Mouse (Mus musculus): ENCODE measurements around the gene Celf6.

The Celf6 gene

DNA sequence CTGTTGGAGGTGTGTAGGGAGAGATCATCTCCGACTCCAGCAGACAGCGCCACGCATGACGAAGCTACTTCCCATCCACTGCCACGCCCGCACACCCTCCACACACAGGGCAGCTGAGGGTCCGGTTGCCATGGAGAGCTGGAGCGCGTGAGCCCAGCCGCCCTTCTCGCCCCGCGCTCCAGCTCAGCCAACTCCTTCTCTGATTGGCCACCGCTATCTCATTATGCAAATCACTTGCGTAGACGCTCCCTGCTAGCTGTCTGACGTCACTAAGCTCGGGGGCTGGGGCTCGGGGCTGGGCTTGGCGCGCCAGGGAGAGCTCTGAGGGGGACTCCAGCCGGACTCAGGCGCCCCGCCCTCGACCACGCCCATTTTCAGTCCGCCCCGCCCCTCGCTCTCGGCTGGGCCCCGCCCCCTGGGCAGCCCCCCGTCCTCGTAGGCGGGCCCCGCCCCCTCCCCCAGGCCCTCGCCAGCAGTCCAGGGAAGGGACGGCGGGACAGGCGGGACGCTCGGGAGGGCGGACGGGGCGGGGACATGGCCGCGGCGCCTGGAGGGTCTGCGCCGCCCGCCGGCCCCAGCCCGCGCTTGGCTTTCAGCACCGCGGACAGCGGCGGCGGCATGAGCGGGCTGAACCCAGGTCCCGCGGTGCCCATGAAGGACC lies at the start of gene Celf6:
Gene Celf6 (plus strand): TSS at position 74 of the 661 bp plus-strand sequence.
- peak; percentile 94 for DNase-seq

DNA sequence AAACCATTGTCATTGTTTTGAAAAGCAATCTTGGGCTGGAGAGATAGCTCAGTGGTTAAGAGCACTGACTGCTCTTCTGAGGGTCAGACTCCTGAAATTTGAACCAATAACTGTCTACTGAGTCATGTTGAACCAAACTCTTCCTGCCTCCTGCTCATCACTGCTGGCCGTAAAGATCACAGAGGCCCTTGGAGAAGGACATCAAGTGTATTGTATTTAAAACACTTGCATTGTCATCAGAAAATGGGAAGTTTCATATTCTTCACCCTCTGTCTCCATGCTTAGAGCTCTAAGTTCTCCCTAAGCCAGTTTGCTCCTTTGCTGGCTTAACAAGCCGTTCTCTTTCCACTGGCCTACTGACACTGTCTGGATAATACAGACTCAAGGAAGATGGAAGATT lies 49.4 kb upstream of the Celf6 start:
- DNase-seq, result no peak

GRCm38 (mm10) chr9:59531645-59532044 lies 46.1 kb upstream of the Celf6 start:
- no peak for DNase-seq

DNA sequence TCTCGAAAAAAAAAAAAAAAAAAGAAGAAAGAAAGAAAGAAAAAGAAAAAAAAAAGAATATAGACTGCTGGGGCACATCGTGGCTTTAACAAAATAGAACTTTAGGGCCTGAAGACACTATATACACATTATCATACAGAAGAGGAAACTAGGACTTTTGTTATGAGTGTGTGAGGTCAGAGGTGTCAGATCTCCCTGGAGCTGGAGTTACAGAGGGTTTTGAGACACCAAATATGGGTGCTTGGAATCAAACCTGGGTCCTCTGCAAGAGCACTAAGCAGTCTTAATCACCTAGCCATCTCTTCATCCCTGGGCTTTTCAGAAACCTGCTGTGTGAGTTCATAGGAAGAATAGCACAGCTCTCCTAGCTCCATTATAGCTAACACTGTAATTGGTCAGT lies 44.3 kb upstream of the Celf6 start:
- DNase-seq, result no peak

DNA sequence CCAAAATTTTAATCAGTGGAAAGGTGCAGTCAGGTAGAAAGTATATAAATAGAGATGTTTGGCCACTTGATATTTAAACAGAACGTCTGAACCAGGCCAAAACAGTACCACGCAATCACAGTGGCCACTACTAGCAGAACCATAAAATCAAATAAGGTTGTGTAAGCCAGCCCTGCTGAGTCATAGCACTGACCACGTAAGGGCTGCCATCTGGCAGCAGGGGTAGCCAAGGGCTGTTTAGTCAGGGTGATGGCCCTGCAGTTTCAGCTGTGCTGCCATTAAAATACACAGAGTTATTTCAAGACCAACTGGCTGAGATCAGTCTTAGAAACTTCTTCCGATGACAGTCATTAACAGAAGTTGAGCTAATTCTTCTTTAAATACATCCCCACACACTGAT lies 43.8 kb upstream of the Celf6 start:
- DNase-seq, result no peak

DNA sequence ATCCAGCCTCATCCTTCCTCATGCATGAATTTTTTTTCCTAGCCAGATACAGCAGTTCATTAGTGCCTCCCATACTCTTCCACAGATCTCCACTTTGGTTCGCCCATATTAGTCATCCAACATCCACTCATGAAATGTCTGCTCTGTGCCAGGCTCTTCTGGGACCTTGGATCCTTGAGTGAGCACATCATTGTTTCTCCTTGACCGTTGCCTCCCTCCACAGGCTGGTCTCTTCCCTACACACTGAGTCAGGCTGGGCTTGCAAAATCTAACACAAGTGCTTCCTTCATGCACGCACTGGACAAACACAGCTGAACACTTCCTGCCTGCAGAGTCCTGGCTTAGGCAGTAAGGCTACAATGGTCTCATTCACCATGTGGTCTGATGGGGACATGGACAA lies 40.1 kb upstream of the Celf6 start:
- DNase-seq, result peak; percentile 72

- peak; percentile 83 for DNase-seq
These were observed 38.1 kb upstream of the Celf6 start, which contains the start of the genes Hexa and Tmem202 for GRCm38 (mm10) chr9:59539441-59540137. TSS of gene Hexa (plus strand) at chr9:59539540. TSS of gene Tmem202 (minus strand) at chr9:59539847.

DNA sequence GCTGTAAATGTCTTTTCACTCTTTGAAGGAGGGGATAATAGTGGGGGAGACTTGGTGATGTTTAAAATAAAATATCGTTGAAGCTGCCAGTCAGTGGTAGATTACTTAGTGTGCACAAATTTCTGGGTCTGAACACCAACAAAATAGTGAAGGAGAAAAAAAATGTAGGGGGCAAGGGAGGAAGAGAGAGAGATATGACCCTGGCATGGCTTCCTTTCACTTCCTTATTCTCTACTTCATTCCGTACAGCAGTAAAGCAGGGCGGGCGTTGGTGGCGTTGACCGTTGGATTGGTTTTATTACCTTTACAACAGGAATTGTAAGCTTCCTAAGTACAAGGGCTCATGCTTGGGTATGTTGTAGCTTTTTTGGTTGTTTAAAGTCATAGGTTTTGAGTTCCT lies 36.1 kb upstream of the Celf6 start:
- DNase-seq, result no peak

DNA sequence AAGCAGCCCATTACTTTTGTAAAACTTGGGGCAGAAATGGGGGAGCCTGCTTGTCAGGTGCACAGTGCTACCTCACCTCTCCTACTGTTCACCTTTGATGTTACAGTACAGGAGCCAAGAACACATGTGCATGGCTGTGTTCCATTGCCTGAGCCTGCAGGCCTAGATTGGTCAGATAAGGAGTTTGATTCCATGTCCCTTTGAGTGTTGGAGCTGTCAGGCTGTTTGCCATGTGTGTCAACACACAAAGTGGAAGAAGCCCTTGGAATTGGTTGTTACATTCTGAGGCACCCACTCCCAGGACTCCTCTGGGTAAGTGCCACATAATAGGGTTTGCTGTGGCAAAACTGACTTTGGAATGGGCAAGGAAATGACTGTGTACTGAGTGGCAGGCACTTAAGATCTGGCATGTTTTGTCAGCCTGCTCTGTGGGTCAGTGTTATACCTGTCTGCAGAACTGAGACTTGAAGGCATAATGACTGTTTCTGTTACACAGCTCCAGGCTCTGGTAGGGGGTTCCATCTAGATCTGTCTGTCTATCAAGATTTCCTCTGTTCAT lies 34.9 kb upstream of the Celf6 start:
- DNase-seq, result no peak

DNA sequence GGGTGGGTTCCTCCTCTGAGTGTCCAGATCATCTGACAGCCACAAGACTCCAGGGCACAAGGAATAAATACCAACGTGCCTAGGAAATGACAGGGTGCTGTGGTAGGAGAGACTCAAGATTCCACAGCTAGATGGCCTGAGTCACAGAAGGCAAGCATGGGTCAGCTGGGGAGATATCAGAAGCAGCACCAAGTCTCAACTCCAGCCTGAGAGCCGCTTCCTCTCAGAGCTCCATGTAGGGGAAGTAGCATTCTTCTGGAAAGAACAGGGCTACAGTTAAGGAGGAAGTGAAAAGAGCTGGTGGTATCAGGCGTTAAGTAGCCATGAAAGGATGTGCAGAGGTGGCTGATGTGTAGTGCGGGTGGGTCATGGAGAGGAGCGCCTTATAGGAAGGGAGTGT lies 33.0 kb upstream of the Celf6 start:
- DNase-seq, result no peak

GRCm38 (mm10) chr9:59547869-59548268 lies 29.8 kb upstream of the Celf6 start:
- DNase-seq, result no peak

GRCm38 (mm10) chr9:59548961-59549487 lies 28.7 kb upstream of the Celf6 start:
- DNase-seq, result no peak

DNA sequence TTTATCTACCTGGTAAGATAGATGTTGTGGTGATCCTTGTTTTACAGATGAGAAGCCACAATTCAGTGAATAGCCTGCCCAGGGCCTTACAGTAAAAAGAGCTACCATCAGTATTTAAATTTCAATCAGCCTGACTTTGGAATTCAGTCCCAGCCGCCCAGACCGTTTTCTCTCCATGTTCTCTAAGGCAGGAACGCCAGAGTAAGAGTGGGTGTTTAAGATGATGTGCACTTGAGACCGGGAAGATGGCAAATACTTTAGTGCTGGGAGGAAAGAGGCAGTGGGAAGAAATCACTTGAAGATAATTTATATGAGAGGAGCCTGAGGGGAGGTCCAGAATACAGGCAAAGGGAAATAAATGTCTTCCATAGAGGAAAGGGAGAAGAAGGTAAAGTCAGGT lies 27.6 kb upstream of the Celf6 start:
- no peak for DNase-seq

GRCm38 (mm10) chr9:59551017-59551416 lies 26.7 kb upstream of the Celf6 start:
- no peak for DNase-seq

- DNase-seq, result peak; percentile 66
These were observed 26.1 kb upstream of the Celf6 start for GRCm38 (mm10) chr9:59551620-59552031.

GRCm38 (mm10) chr9:59552610-59553009 lies 25.1 kb upstream of the Celf6 start:
- peak; percentile 48 for DNase-seq

- DNase-seq, result no peak
These were observed 24.0 kb upstream of the Celf6 start for GRCm38 (mm10) chr9:59553719-59554118.

- peak; percentile 65 for DNase-seq
These were observed 12.1 kb upstream of the Celf6 start for GRCm38 (mm10) chr9:59565600-59565999.

GRCm38 (mm10) chr9:59567111-59567510 lies 10.6 kb upstream of the Celf6 start:
- DNase-seq, result no peak

DNA sequence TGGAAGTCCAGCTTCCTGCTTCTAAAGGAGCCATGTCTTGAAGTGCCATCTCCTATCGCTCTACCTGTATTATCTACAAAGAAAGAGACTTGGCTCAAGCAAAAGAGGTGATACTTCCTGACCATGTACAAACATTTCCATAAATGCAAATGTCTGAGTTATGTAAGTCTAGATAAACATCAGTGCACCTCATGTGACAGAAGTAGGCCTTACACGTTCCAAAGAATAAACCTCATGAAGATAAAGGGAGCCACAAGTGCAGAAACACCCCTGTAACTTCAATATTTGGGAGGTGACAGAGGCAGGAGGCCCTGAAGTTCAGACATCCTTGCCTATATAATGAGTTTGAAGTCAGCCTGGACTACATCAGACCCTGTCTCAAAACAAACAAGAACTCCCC lies 5.9 kb upstream of the Celf6 start:
- no peak for DNase-seq

DNA sequence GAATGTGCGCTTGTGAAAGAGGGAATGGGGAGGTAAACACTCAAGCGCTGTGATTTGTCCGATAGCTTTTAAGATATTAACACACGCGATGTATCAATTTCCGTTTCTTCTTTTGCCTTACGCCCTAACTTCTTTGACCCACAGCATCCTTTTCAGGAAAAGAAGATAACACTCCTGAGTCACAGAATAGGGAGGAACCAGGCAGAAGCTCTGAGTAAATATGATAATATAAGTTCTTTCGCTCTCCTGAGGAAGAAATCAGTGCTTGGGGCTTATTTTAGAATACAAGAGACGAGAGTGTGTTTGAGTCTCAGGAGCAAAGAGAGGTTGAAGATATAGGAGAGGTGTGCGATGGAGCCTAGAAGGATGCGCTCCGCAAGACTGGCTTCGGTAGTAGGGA lies 316 bp upstream of the Celf6 start:
- DNase-seq, result no peak

DNA sequence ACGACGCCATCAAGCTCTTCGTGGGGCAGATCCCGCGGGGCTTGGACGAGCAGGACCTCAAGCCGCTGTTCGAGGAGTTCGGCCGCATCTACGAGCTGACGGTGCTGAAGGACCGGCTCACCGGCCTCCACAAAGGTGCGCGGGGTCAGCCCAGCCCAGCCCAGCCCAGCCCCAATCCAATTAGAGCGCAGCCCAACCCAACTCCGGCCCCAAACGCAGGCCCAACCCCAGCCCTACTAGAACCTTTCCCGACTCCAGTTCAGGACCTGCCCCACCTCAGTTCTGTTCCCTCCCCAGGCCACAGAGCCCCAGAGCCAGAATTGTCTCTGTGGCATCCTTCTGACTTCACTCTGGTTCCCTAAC lies 769 bp downstream of the Celf6 start:
- no peak for DNase-seq

DNA sequence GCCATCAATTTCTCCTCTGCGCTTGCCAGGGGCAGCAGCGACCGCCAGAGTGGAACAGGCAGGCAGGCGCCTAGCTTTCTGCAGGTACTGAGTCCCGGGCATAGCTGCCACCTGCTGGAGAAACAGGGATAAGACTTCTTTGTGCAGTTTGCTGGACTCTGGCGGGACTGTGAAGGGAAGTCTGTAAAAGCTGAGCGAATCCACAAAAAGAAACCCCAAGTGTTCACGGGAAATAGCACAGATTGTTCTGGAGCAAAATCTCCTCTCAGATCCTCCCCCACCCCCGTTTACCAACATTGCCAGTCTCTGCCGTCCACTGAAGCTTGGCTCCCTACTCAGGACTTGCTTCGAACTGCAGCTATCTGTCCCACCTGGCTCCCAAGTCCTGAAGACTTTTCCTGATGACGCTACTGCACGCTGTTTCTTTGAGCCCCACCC lies 7.2 kb downstream of the Celf6 start:
- DNase-seq, result peak; percentile 83

DNA sequence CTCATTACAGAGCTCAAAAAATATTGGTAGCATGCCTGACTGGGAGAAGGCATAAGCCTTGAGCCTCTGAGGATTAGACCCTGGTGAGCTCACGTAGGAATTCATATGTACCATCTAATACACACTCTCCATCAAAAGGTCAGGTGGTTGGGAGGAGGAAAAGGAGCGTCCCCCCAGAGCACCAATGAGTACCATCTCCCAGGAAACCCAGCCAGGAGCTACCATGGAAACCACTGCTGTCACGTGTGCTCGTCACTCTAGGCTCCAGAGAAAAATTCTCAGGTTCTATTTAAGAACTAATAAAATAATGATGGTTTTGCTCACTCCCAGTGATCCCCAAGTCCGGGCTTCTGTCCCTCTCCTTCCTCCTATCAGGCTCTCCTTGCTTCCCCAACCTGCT lies 10.5 kb downstream of the Celf6 start:
- DNase-seq, result peak; percentile 73
